1 mouse cellular context compared by ENCODE assay signal in genomic region chr9:35567995-35568394, GRCm38 (mm10).
TF ChIP-seq lines count a peak whose summit lies in the region.

No protein-coding gene starts in this region.

TF ChIP-seq in CH12.LX, 34 proteins besides CTCF, POLR2A, EP300 and RAD21:
- TF ChIP-seq IRF4 (IDR thresholded peaks at IDR 0.05; ENCODE audit: low read depth, low read length) (no peak), JUND (conservative IDR thresholded peaks at IDR 0.05; ENCODE audit: low read depth, low read length) (no peak), CHD2 (IDR thresholded peaks at IDR 0.05; ENCODE audit: low read length) (no peak), KAT2A (IDR thresholded peaks at IDR 0.05; ENCODE audit: insufficient replicate concordance, low read length) (no peak), MAX (IDR thresholded peaks at IDR 0.05; ENCODE audit: low read length) (no peak), E2F4 (IDR thresholded peaks at IDR 0.05; ENCODE audit: insufficient replicate concordance, low read depth, low read length) (no peak), ELF1 (IDR thresholded peaks at IDR 0.05; ENCODE audit: low read depth, low read length) (no peak), RCOR1 (conservative IDR thresholded peaks at IDR 0.05; ENCODE audit: low read depth, low read length) (no peak), PAX5 (IDR thresholded peaks at IDR 0.05; ENCODE audit: low read length) (no peak), UBTF (IDR thresholded peaks at IDR 0.05; ENCODE audit: low read depth, low read length) (no peak), BHLHE40 (IDR thresholded peaks at IDR 0.05; ENCODE audit: low read depth, low read length) (no peak)
